Mouse (Mus musculus): Measurements from ENCODE around the gene Slc25a1. TPM values are rescaled to one million over a fixed set of nuclear protein-coding genes. Genes with fewer than 3 reads are reported as not detected.
A peak's percentile ranks its signal among the peaks of the same experiment; 100 is the strongest.

Gene Slc25a1
- polyA plus RNA-seq, 1 experiment from 2014 or later: 66.2 TPM

- H3K27ac ChIP-seq (replicated peaks; ENCODE audit: low read depth, low read length): no peak within 1 kb of the TSS
- ATAC-seq (replicated peaks; ENCODE audit: insufficient number of reproducible peaks, low FRiP score, low TSS enrichment, low read depth) (no peak), DNase-seq (ENCODE audit: low spot score) (peak; percentile 39)
- no peaks in the 10 kb centered on the region for H3K9me3 ChIP-seq (replicated peaks; ENCODE audit: control insufficient read depth, low read length)
- H3K27me3 ChIP-seq (ENCODE audit: control insufficient read depth, insufficient read depth, low read length): peaks cover 45% of the 10 kb centered on the region
- H3K9ac ChIP-seq (replicated peaks; ENCODE audit: low read length): peak within 1 kb of the TSS; percentile 39; the same call in 1 of the 2 replicates
- under 1% methylated on average over 100 of the region's 106 CpGs for WGBS
- H3K36me3 ChIP-seq (replicated peaks; ENCODE audit: control insufficient read depth, insufficient read depth, low read depth, low read length): no peaks in the 10 kb centered on the region
- H3K4me3 ChIP-seq (ENCODE audit: low read depth, low read length): peak within 1 kb of the TSS; percentile 32
- H3K4me2 ChIP-seq (ENCODE audit: low read depth, low read length): peak within 1 kb of the TSS; percentile 61
- H3K4me1 ChIP-seq (ENCODE audit: control insufficient read depth, insufficient read depth, low read length): no peaks in the 10 kb centered on the region; the same call in none of the 2 replicates
Observed at GRCm38 (mm10) chr16:17914307-17915249, 13.4 kb downstream of the Slc25a1 start, which contains the start of gene Gsc2. Gene Gsc2, minus strand, starts transcription at chr16:17915059.

- Histone ChIP-seq H3K4me2 (ENCODE audit: low read depth, low read length) (peak within 1 kb of the TSS; percentile 83), H3K27ac (replicated peaks; ENCODE audit: low read depth, low read length) (no peak within 1 kb of the TSS), H3K4me3 (ENCODE audit: low read depth, low read length) (peak within 1 kb of the TSS; percentile 68), H3K9me3 (replicated peaks; ENCODE audit: control insufficient read depth, low read length) (no peaks in the 10 kb centered on the region), H3K27me3 (ENCODE audit: control insufficient read depth, insufficient read depth, low read length) (peaks cover 41% of the 10 kb centered on the region), H3K36me3 (replicated peaks; ENCODE audit: control insufficient read depth, insufficient read depth, low read depth, low read length) (peaks cover 11% of the 10 kb centered on the region), H3K9ac (replicated peaks; ENCODE audit: low read length) (peak within 1 kb of the TSS; percentile 72), H3K4me1 (ENCODE audit: control insufficient read depth, insufficient read depth, low read length) (no peaks in the 10 kb centered on the region; the same call in none of the 2 replicates)
- peak; percentile 85 for ATAC-seq (replicated peaks; ENCODE audit: insufficient number of reproducible peaks, low FRiP score, low TSS enrichment, low read depth)
- DNase-seq (ENCODE audit: low spot score): peak; percentile 99
- 0% methylated on average over 35 of the region's 35 CpGs for whole genome bisulfite sequencing
Observed at GRCm38 (mm10) chr16:17911052-17911595, 16.9 kb downstream of the Slc25a1 start, which contains the start of gene Ess2. Gene Ess2, minus strand, starts transcription at chr16:17911348.

- ATAC-seq (replicated peaks; ENCODE audit: insufficient number of reproducible peaks, low FRiP score, low TSS enrichment, low read depth) (no peak), DNase-seq (ENCODE audit: low spot score) (no peak)
- H3K4me2 ChIP-seq (ENCODE audit: low read depth, low read length): no peak within 1 kb of the TSS
- no peaks in the 10 kb centered on the region for H3K27me3 ChIP-seq (ENCODE audit: control insufficient read depth, insufficient read depth, low read length)
- H3K27ac ChIP-seq (replicated peaks; ENCODE audit: low read depth, low read length): no peak within 1 kb of the TSS
- no peak within 1 kb of the TSS for H3K9ac ChIP-seq (replicated peaks; ENCODE audit: low read length)
- no peaks in the 10 kb centered on the region for H3K9me3 ChIP-seq (replicated peaks; ENCODE audit: control insufficient read depth, low read length)
- no peaks in the 10 kb centered on the region for H3K4me1 ChIP-seq (ENCODE audit: control insufficient read depth, insufficient read depth, low read length)
- WGBS: 91% methylated on average over 14 of the region's 14 CpGs
- peaks cover 9% of the 10 kb centered on the region for H3K36me3 ChIP-seq (replicated peaks; ENCODE audit: control insufficient read depth, insufficient read depth, low read depth, low read length)
- no peak within 1 kb of the TSS for H3K4me3 ChIP-seq (ENCODE audit: low read depth, low read length)
Observed at GRCm38 (mm10) chr16:17898462-17898861, 29.6 kb downstream of the Slc25a1 start, which contains the start of the genes Dgcr2 and Tssk2. Gene Dgcr2, minus strand, starts transcription at chr16:17898562. Gene Tssk2, plus strand, starts transcription at chr16:17898637.

- peaks cover 3% of the 10 kb centered on the region; the same call in 1 of the 2 replicates for H3K36me3 ChIP-seq (replicated peaks; ENCODE audit: control insufficient read depth, insufficient read depth, low read depth, low read length)
- no peak overlapping the region for H3K9ac ChIP-seq (replicated peaks; ENCODE audit: low read length)
- H3K4me3 ChIP-seq (ENCODE audit: low read depth, low read length): no peak overlapping the region
- no peak overlapping the region for H3K27ac ChIP-seq (replicated peaks; ENCODE audit: low read depth, low read length)
- no peak overlapping the region for H3K4me2 ChIP-seq (ENCODE audit: low read depth, low read length)
- ATAC-seq (replicated peaks; ENCODE audit: insufficient number of reproducible peaks, low FRiP score, low TSS enrichment, low read depth): no peak
- no peaks in the 10 kb centered on the region for H3K4me1 ChIP-seq (ENCODE audit: control insufficient read depth, insufficient read depth, low read length)
- H3K9me3 ChIP-seq (replicated peaks; ENCODE audit: control insufficient read depth, low read length): no peaks in the 10 kb centered on the region
- no peak for DNase-seq (ENCODE audit: low spot score)
- H3K27me3 ChIP-seq (ENCODE audit: control insufficient read depth, insufficient read depth, low read length): no peaks in the 10 kb centered on the region
Observed at GRCm38 (mm10) chr16:17896091-17896490, 31.9 kb downstream of the Slc25a1 start.

- no peaks in the 10 kb centered on the region for H3K27me3 ChIP-seq (ENCODE audit: control insufficient read depth, insufficient read depth, low read length)
- 79% methylated on average over 2 of the region's 2 CpGs for WGBS
- no peak within 1 kb of the TSS for H3K4me2 ChIP-seq (ENCODE audit: low read depth, low read length)
- ATAC-seq (replicated peaks; ENCODE audit: insufficient number of reproducible peaks, low FRiP score, low TSS enrichment, low read depth): no peak
- DNase-seq (ENCODE audit: low spot score): no peak
- no peak within 1 kb of the TSS for H3K4me3 ChIP-seq (ENCODE audit: low read depth, low read length)
- peaks cover 3% of the 10 kb centered on the region; the same call in 1 of the 2 replicates for H3K4me1 ChIP-seq (ENCODE audit: control insufficient read depth, insufficient read depth, low read length)
- no peaks in the 10 kb centered on the region for H3K36me3 ChIP-seq (replicated peaks; ENCODE audit: control insufficient read depth, insufficient read depth, low read depth, low read length)
- H3K27ac ChIP-seq (replicated peaks; ENCODE audit: low read depth, low read length): no peak within 1 kb of the TSS
- H3K9ac ChIP-seq (replicated peaks; ENCODE audit: low read length): no peak within 1 kb of the TSS
- no peaks in the 10 kb centered on the region for H3K9me3 ChIP-seq (replicated peaks; ENCODE audit: control insufficient read depth, low read length)
Observed at GRCm38 (mm10) chr16:17893923-17894322, 34.1 kb downstream of the Slc25a1 start, which contains the start of gene Tssk1. Gene Tssk1, plus strand, starts transcription at chr16:17894223.

GRCm38 (mm10) chr16:17892606-17893005, 35.4 kb downstream of the Slc25a1 start:
- peaks cover 3% of the 10 kb centered on the region; the same call in 1 of the 2 replicates for H3K4me1 ChIP-seq (ENCODE audit: control insufficient read depth, insufficient read depth, low read length)
- DNase-seq (ENCODE audit: low spot score): no peak
- H3K36me3 ChIP-seq (replicated peaks; ENCODE audit: control insufficient read depth, insufficient read depth, low read depth, low read length): no peaks in the 10 kb centered on the region
- no peak overlapping the region for H3K9ac ChIP-seq (replicated peaks; ENCODE audit: low read length)
- no peaks in the 10 kb centered on the region for H3K27me3 ChIP-seq (ENCODE audit: control insufficient read depth, insufficient read depth, low read length)
- H3K9me3 ChIP-seq (replicated peaks; ENCODE audit: control insufficient read depth, low read length): no peaks in the 10 kb centered on the region
- no peak overlapping the region for H3K4me2 ChIP-seq (ENCODE audit: low read depth, low read length)
- no peak for ATAC-seq (replicated peaks; ENCODE audit: insufficient number of reproducible peaks, low FRiP score, low TSS enrichment, low read depth)
- 75% methylated on average over 3 of the region's 3 CpGs for WGBS
- H3K27ac ChIP-seq (replicated peaks; ENCODE audit: low read depth, low read length): no peak overlapping the region
- H3K4me3 ChIP-seq (ENCODE audit: low read depth, low read length): no peak overlapping the region

- 0% methylated on average over 36 of the region's 38 CpGs for WGBS
- Histone ChIP-seq H3K4me3 (ENCODE audit: low read depth, low read length) (peak within 1 kb of the TSS; percentile 74), H3K9ac (replicated peaks; ENCODE audit: low read length) (peak within 1 kb of the TSS; percentile 84), H3K27ac (replicated peaks; ENCODE audit: low read depth, low read length) (peak within 1 kb of the TSS; percentile 80), H3K9me3 (replicated peaks; ENCODE audit: control insufficient read depth, low read length) (no peaks in the 10 kb centered on the region), H3K4me2 (ENCODE audit: low read depth, low read length) (peak within 1 kb of the TSS; percentile 80), H3K36me3 (replicated peaks; ENCODE audit: control insufficient read depth, insufficient read depth, low read depth, low read length) (no peaks in the 10 kb centered on the region), H3K4me1 (ENCODE audit: control insufficient read depth, insufficient read depth, low read length) (peaks cover 3% of the 10 kb centered on the region; the same call in 1 of the 2 replicates), H3K27me3 (ENCODE audit: control insufficient read depth, insufficient read depth, low read length) (no peaks in the 10 kb centered on the region)
- DNase-seq (ENCODE audit: low spot score) (peak; percentile 100), ATAC-seq (replicated peaks; ENCODE audit: insufficient number of reproducible peaks, low FRiP score, low TSS enrichment, low read depth) (peak; percentile 95)
Observed at GRCm38 (mm10) chr16:17891567-17891959, 36.5 kb downstream of the Slc25a1 start, which contains the start of gene Gm20518. Gene Gm20518, minus strand, starts transcription at chr16:17891671.

Measured in embryonic facial prominence, embryonic 11.5 days (tissue).